Mouse (Mus musculus) kidney, adult 8-10 months (tissue): ENCODE measurements at regions not wholly inside any gene's neighbourhood (a gene's known extent, or its start where the extent isn't known, plus 50 kb on each side); places are given as distances from the start of the nearest gene placed in this dataset.

Experiments
- DNase-seq, 2 experiments: peaks; one replicate each; pipeline ENCODE4 v3.0.0; 2022

DNA sequence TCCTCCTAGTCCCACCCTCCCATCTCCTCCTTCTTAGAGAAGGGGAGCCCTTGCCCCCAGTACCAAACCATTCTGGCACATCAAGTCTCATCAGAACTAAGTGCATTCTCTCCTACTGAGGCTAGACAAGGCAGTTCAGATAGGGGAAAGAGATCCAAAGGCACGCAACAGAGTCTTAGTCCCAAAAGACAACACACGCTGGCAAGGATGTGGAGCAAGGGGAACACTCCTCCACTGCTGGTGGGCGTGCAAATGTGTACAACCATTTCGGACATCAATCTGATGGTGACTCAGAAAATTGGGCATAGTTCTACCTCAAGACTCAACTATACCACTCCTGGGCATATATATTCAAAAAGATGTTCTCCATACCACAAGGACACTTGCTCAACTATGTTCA is 506.7 kb upstream of the Mgmt start:
- no peak for DNase-seq

DNA sequence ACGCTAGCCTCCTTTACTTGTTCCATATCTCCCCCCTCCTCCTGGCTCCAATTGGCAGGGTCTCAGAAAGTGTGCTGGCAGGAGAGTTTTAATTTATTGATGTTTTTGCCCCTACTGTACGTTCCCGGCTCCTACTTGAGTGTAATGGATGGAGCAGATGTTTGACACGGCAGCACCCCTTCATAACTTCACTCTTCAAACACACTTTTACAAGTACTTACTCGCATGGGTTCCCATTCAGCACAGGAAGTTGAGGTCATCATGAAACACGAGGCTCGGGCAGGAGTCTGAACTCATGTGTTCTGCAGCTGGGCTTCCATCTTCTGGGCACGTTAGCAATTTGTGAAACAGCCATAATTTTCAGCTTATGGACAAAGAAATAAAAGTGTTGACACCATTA is 504.3 kb upstream of the Mgmt start:
- no peak for DNase-seq

DNA sequence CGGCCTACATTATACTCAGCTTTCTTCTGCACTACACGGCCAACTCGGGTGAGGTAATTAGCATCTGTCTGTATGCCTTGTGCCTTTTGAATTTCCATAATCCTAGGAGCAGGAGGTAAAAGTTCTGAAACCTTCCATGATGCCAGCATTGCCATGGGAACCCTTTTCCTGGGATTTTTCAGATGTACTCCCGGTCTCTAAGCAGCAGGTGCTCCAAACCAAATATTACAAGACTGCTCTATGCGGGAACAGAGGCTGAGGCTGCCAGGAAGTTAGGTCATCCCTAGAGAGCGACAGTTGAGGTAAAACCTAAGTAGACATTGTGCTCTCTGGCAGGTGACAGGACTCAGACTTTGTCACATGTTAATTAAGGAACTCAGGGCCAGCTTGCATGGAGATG is 501.0 kb upstream of the Mgmt start:
- DNase-seq: no peak

DNA sequence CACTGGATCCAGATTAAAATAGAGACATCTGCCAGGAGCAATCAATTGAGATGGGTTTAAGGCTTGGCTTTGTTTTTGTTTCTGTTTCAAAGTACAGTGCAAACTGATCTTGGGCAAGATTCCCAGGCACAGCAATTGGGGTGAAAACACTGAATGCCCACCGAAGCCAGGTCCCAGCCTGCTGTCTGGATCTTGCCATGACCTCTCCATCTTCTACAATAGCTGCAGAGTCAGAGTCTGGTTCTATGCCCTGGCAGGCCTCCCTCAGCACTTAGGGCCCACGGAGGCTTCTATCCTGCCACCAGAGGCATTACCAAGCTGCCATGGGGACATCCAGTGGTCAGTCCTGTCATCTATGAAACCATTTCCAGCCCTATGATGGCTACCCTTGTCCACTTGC is 498.6 kb upstream of the Mgmt start:
- DNase-seq: no peak

GRCm38 (mm10) chr7:136397101-136397500 is 497.3 kb upstream of the Mgmt start:
- peak; percentile 25 to 45 for DNase-seq

DNA sequence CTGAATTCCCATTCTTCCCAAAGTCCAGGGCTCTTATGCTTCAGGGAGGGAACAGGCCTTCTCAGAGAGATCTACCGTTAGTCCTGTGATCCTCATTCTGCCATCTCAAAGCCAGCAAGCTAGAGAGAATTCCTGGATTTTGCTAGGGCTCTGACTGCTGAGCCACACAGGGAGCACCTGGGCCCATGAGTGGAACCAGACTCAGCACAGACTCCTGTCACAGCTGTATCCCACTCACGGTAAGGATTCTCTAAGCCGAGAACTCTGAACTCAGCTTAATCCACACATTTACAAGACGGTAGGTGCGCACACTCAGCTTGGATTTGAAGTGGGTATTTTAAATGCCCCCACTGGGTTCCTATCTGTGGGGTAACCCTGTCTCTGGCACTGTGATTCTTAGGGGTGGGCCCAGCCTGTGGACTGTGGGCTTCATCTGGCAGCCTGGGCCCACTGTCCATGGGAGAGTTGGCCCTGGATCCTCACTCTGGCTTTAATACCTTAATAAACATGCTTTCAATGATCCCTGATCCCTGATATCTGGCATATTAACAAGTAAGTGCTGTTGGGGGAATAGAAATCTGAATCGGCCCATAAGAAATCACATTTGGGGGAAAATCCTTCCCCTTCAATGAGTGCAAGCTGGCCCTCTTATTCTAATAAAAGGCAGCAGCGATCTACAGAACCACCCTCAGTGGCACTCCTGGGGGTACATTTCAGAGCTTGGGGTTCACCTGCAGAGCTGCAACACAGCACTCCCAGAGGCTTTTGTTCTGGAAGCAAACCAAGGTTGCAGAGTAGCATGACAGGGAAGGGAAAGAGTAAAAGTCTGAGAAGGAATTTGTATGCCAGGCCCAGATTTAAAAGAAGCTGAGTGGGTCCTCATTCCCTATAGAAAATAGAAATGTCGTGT is 491.5 kb upstream of the Mgmt start:
- no peak for DNase-seq

- peak in 1 of 2 experiments; percentile 34 for DNase-seq
Measured at GRCm38 (mm10) chr7:136405391-136405790, 489.0 kb upstream of the Mgmt start.

GRCm38 (mm10) chr7:136406258-136407100 is 487.9 kb upstream of the Mgmt start:
- peak; percentile 71 to 86 for DNase-seq

DNA sequence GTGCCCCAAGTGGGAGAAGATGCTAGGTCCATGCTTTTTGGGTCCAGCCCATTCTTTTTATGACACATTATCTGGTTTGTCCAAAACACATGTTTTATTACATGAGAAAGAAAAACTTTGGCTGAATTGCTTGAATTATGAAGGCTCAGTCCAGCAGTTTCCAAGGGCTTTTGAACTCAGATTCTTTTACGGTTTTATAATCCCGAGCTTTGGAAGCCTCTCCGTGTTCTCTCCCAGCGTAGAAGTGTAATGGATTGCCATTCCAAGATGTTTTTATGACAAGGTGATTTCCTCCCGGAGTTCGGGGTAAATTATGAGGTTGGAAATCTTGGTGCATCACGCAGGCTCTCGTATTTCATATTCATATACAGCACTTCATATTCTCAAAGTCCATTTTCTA is 479.6 kb upstream of the Mgmt start:
- DNase-seq: no peak

GRCm38 (mm10) chr7:136417327-136417726 is 477.1 kb upstream of the Mgmt start:
- no peak for DNase-seq

DNA sequence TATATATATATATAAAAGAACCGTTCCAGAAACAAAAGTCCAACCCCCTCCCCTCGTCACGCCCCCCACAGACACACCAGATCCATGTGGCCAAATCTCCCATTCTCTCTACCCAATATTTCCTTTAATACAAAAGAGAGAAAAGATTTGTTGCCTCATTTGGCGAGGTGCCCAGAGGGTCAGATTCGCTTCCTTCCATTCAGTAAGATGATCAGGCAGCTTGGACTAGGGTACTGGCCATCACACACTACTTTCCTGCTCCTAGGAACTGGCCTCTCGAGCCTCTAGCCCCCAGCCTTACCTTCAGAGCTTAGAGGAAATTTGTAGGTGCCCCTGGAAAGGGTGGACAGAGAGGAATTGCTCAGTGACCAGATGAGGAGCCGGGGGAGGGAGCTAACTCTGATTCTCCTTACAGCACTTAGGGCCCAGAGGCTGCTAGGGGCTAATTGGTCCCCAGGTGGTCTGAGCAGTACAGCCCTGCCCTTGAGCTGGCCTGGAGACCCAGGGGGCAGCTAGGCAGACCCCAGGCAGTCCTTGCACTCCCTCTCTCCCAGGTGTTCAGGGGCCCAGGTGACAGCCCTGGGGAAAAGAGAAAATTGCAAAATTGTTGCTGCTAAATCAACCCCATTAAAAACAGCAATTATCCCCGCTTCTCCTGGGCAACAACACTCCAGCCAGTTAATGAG is 470.4 kb upstream of the Mgmt start:
- DNase-seq: peak in 1 of 2 experiments; percentile 30

GRCm38 (mm10) chr7:136427164-136427563 is 467.2 kb upstream of the Mgmt start:
- no peak for DNase-seq

DNA sequence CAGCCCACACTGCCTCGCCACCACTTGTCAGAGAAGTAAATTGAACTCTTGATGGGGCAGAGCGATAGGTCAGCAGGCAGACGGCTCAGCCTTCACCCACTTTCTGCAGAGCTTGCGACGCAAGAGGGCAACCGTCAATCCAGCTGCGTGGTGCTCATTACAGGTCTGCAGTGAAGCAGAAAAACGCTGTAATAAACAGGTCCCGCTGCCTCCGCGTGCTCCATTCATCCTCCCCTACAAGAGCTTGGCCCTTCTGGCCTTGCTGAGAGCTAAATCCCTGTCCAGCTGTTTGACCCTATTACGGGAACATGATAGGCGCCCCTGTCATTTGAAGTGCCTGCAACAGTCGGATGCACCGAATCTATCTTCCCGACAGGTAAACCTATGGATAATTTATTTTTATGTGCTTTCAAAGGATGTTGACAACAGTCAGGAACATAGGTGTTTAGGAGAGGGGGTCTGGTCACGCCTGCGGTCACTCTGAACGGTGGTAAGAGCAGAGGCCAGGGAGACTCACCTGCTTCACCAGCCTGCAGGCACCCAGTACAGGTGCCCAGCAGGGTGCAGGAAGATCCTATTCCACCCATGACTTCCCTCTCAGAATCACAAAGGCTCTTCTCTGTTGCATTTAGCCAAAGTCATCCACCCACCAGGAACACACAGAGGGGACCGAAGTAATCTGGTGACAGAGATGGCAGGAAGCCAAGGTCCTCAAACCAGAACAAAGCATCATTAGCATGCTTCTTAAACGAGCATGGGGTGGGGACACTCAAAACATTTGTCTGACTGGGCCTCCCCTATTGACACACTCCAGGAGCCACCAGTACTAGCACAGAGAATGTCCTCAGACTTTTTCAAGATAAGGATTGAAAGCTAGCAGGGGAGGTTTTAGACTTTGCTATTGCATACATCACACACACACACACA is 464.1 kb upstream of the Mgmt start:
- peak in 1 of 2 experiments; percentile 10 for DNase-seq

- no peak for DNase-seq
Measured at GRCm38 (mm10) chr7:136433699-136434098, 460.7 kb upstream of the Mgmt start.

- no peak for DNase-seq
Measured at GRCm38 (mm10) chr7:136434510-136434909, 459.9 kb upstream of the Mgmt start.

DNA sequence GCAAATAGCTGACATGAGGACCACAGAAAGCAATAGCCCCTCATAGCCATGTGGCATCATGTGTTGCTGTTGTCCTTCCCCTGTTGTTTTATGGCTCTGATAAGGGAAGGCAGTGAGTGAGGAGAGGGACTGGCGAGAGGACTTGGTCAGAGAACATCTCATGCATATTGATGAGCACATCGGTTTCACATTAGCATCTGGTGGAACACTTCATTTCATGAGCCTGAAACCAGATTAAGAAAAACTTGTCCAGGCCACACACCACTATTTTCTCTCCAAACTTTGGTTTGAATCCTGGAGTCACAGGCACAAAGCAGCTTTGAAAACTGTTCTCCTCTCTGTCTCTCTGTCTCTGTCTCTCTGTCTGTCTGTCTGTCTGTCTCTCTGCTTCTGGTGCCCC is 451.0 kb upstream of the Mgmt start:
- DNase-seq: no peak

GRCm38 (mm10) chr7:136445091-136445490 is 449.3 kb upstream of the Mgmt start:
- no peak for DNase-seq

- peak in 1 of 2 experiments; percentile 7 for DNase-seq
Measured at GRCm38 (mm10) chr7:136449286-136449685, 445.1 kb upstream of the Mgmt start.

DNA sequence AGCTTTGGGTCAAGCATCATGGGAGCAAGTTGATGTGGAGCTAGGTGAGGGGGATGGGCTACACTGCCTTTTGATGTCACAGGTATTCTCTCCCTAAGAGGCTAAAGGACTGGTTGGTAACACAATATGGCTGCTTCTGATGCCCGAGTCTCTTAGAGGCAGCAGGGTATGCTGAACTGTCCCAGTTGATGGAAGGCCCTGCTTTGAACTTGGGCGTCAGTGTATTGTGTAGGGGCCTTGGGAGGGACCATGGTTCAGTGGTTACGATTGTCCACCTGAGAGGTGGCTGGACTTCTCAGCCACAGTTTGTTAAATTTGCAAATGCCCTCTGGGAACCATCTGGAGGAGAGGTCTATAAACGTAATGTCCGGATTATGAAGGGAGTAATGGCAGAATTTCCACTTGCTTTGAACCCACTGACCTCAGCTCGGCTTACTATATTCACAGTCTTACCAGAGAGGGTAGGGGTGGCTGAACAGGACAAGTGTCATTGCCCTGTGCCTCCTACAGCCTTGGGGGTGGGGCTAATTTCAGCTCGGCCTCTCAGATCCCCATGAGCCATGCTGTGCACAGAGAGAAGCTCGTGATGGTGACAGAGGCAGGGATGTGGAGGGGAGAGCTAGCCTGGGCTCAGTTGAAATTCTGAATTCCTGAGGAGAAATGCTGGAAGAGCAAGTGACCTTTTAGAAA is 442.6 kb upstream of the Mgmt start:
- peak in 1 of 2 experiments; percentile 7 for DNase-seq

- peak; percentile 60 to 75 for DNase-seq
Measured at GRCm38 (mm10) chr7:136452561-136452960, 441.9 kb upstream of the Mgmt start.

DNA sequence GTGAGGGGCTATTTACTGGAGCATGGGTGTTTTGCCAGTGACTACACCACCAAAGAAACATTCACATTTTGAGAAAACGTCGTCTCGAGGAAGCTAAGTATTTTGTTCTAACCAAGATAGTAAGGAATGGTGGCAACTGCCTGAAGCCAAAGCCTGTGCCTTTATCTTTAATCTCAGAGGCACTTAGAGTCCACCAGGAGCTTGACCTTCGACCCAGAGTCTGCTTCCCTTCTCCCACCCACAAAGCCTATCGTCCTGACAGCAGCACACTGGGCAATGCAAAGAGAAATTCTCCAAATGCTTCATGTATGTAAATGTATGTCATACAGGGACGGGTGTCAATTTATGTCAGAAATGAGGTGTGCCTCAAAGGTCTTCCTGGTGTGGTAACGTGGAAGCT is 437.2 kb upstream of the Mgmt start:
- DNase-seq: no peak
